Mouse (Mus musculus): ENCODE measurements at regions not wholly inside any gene's neighbourhood (a gene's known extent, or its start where the extent isn't known, plus 50 kb on each side); places are given as distances from the start of the nearest gene placed in this dataset.

- DNase-seq (ENCODE audit: low read depth, low spot score): no peak
Measured at GRCm38 (mm10) chr6:36313586-36313985, 74.3 kb upstream of the Chrm2 start.
